Mouse (Mus musculus) limb, embryonic 15.5 days (tissue): ENCODE measurements around the gene Lcor. TPM values are rescaled to one million over a fixed set of nuclear protein-coding genes. Genes with fewer than 3 reads are reported as not detected.

Experiments
- ATAC-seq: fragments of 200-750 bp; cut with Nextera tagmentation; 2 replicates; pipeline ENCODE4 v1.8.0; 2017; ENCODE audit warnings: low read depth, moderate TSS enrichment; ENCODE audit not compliant: insufficient number of reproducible peaks, low FRiP score, low TSS enrichment
- H3K27ac ChIP-seq: fragments of 300-500 bp; sonication (generic); 2 replicates; pipeline ENCODE4 v1.5.1; 2015; ENCODE audit warnings: moderate library complexity, mild to moderate bottlenecking, inconsistent platforms
- H3K27me3 ChIP-seq: fragments of 300-500 bp; sonication (generic); 2 replicates; pipeline ENCODE4 v1.6.1; 2015; ENCODE audit warnings: inconsistent platforms
- H3K36me3 ChIP-seq: fragments of 300-500 bp; sonication (generic); 2 replicates; pipeline ENCODE4 v1.6.1; 2015; ENCODE audit warnings: inconsistent platforms
- H3K4me1 ChIP-seq: fragments of 300-500 bp; sonication (generic); 2 replicates; pipeline ENCODE4 v1.6.1; 2015; ENCODE audit warnings: inconsistent platforms
- H3K4me2 ChIP-seq: fragments of 300-500 bp; sonication (generic); 2 replicates; pipeline ENCODE4 v1.6.1; 2015; ENCODE audit warnings: mild to moderate bottlenecking, inconsistent platforms
- H3K4me3 ChIP-seq: fragments of 300-500 bp; sonication (generic); 2 replicates; pipeline ENCODE4 v1.5.1; 2015; ENCODE audit warnings: mild to moderate bottlenecking, inconsistent platforms
- H3K9ac ChIP-seq: fragments of 300-500 bp; sonication (generic); 2 replicates; pipeline ENCODE4 v1.6.1; 2015; ENCODE audit warnings: inconsistent platforms
- H3K9me3 ChIP-seq: fragments of 300-500 bp; sonication (generic); 2 replicates; pipeline ENCODE4 v1.6.1; 2016; ENCODE audit warnings: inconsistent platforms
- WGBS: fragments of 180-500 bp; shearing (Covaris S2); methylation state at CpG from one replicate; pipeline ENCODE4 v1.1.7; 2015; 5-methylcytosine and 5-hydroxymethylcytosine counted together
- polyA plus RNA-seq: library from polyadenylated mRNA; unstranded; fragments of >200 nt; fragmentation: Nextera tagmentation; extraction: Ambion mirVana; gene quantifications from 2 replicates; pipeline ENCODE4 v1.2.1, GENCODE M21; 2015

Gene Lcor
- polyA plus RNA-seq, 1 experiment from 2014 or later = 8.2 TPM

- no peak overlapping the region for H3K27ac ChIP-seq
- no peaks in the 10 kb centered on the region for H3K36me3 ChIP-seq
- H3K4me2 ChIP-seq = peak overlapping the region; percentile 66
- H3K27me3 ChIP-seq = no peaks in the 10 kb centered on the region
- no peaks in the 10 kb centered on the region for H3K9me3 ChIP-seq
- H3K4me1 ChIP-seq = peaks cover 17% of the 10 kb centered on the region
- no peak overlapping the region for H3K9ac ChIP-seq
- peak overlapping the region; percentile 91 for H3K4me3 ChIP-seq
- WGBS = 9% methylated on average over 15 of the region's 15 CpGs
- ATAC-seq = no peak
These were observed 1.2 kb upstream of the Lcor start for GRCm38 (mm10) chr19:41481030-41481886.

- no peaks in the 10 kb centered on the region for H3K9me3 ChIP-seq
- 4% methylated on average over 6 of the region's 6 CpGs for WGBS
- H3K36me3 ChIP-seq = no peaks in the 10 kb centered on the region
- H3K4me2 ChIP-seq = peak overlapping the region; percentile 66
- H3K27me3 ChIP-seq = no peaks in the 10 kb centered on the region
- peak overlapping the region; percentile 84 for H3K9ac ChIP-seq
- peak overlapping the region; percentile 99 for H3K27ac ChIP-seq
- H3K4me3 ChIP-seq = peak overlapping the region; percentile 91
- peaks cover 18% of the 10 kb centered on the region for H3K4me1 ChIP-seq
- no peak for ATAC-seq
These were observed 599 bp upstream of the Lcor start for GRCm38 (mm10) chr19:41481887-41482189.

GRCm38 (mm10) chr19:41482909-41483444, 540 bp downstream of the Lcor start:
- H3K4me2 ChIP-seq = peak overlapping the region; percentile 82
- H3K4me3 ChIP-seq = peak overlapping the region; percentile 91
- under 1% methylated on average over 75 of the region's 91 CpGs for WGBS
- H3K27ac ChIP-seq = peak overlapping the region; percentile 99
- ATAC-seq = peak; percentile 80
- H3K4me1 ChIP-seq = peaks cover 18% of the 10 kb centered on the region
- H3K9ac ChIP-seq = peak overlapping the region; percentile 84
- H3K9me3 ChIP-seq = no peaks in the 10 kb centered on the region
- H3K36me3 ChIP-seq = no peaks in the 10 kb centered on the region
- H3K27me3 ChIP-seq = no peaks in the 10 kb centered on the region

- no peaks in the 10 kb centered on the region for H3K9me3 ChIP-seq
- no peaks in the 10 kb centered on the region for H3K36me3 ChIP-seq
- H3K9ac ChIP-seq = peak overlapping the region; percentile 84
- H3K4me2 ChIP-seq = peak overlapping the region; percentile 82
- under 1% methylated on average over 29 of the region's 30 CpGs for WGBS
- H3K27ac ChIP-seq = peak overlapping the region; percentile 99
- no peaks in the 10 kb centered on the region for H3K27me3 ChIP-seq
- no peak for ATAC-seq
- H3K4me1 ChIP-seq = peaks cover 18% of the 10 kb centered on the region
- peak overlapping the region; percentile 91 for H3K4me3 ChIP-seq
These were observed 1.1 kb downstream of the Lcor start for GRCm38 (mm10) chr19:41483445-41484040.

- no peaks in the 10 kb centered on the region for H3K36me3 ChIP-seq
- peaks cover 18% of the 10 kb centered on the region for H3K4me1 ChIP-seq
- no peak for ATAC-seq
- no peaks in the 10 kb centered on the region for H3K9me3 ChIP-seq
- H3K27me3 ChIP-seq = no peaks in the 10 kb centered on the region
- 31% methylated on average over 5 of the region's 5 CpGs for WGBS
- no peak overlapping the region for H3K9ac ChIP-seq
- no peak overlapping the region for H3K4me3 ChIP-seq
- no peak overlapping the region for H3K4me2 ChIP-seq
- no peak overlapping the region for H3K27ac ChIP-seq
These were observed 1.9 kb downstream of the Lcor start for GRCm38 (mm10) chr19:41484361-41484760.

GRCm38 (mm10) chr19:41495382-41496032, 13.1 kb downstream of the Lcor start:
- Histone ChIP-seq H3K27ac (no peak overlapping the region), H3K4me1 (no peaks in the 10 kb centered on the region), H3K4me3 (no peak overlapping the region), H3K9ac (no peak overlapping the region), H3K27me3 (no peaks in the 10 kb centered on the region), H3K9me3 (no peaks in the 10 kb centered on the region), H3K36me3 (no peaks in the 10 kb centered on the region), H3K4me2 (no peak overlapping the region)
- no peak for ATAC-seq
- 65% methylated on average over 4 of the region's 4 CpGs for WGBS

GRCm38 (mm10) chr19:41496058-41496457, 13.6 kb downstream of the Lcor start:
- no peak for ATAC-seq

GRCm38 (mm10) chr19:41507872-41508271, 25.4 kb downstream of the Lcor start:
- 96% methylated on average over 8 of the region's 8 CpGs for WGBS
- no peak for ATAC-seq
- Histone ChIP-seq H3K4me1 (no peaks in the 10 kb centered on the region), H3K4me3 (no peak overlapping the region), H3K9ac (no peak overlapping the region), H3K36me3 (no peaks in the 10 kb centered on the region), H3K27ac (no peak overlapping the region), H3K27me3 (no peaks in the 10 kb centered on the region), H3K4me2 (no peak overlapping the region), H3K9me3 (no peaks in the 10 kb centered on the region)

More at GRCm38 (mm10) chr19:41496058-41496457, 13.6 kb downstream of the Lcor start:
- Histone ChIP-seq H3K4me3 (no peak overlapping the region), H3K9ac (no peak overlapping the region), H3K4me1 (no peaks in the 10 kb centered on the region), H3K9me3 (no peaks in the 10 kb centered on the region), H3K27me3 (no peaks in the 10 kb centered on the region), H3K4me2 (no peak overlapping the region), H3K27ac (no peak overlapping the region), H3K36me3 (no peaks in the 10 kb centered on the region)

- Histone ChIP-seq H3K9me3 (no peaks in the 10 kb centered on the region), H3K9ac (no peak overlapping the region), H3K4me3 (no peak overlapping the region), H3K4me2 (no peak overlapping the region), H3K36me3 (no peaks in the 10 kb centered on the region), H3K27me3 (no peaks in the 10 kb centered on the region), H3K4me1 (no peaks in the 10 kb centered on the region), H3K27ac (no peak overlapping the region)
- 89% methylated on average over 1 of the region's 1 CpGs for WGBS
- no peak for ATAC-seq
These were observed 32.4 kb downstream of the Lcor start for GRCm38 (mm10) chr19:41514836-41515235.

GRCm38 (mm10) chr19:41515549-41515948, 33.1 kb downstream of the Lcor start:
- Histone ChIP-seq H3K4me3 (no peak overlapping the region), H3K27ac (no peak overlapping the region), H3K9ac (no peak overlapping the region), H3K9me3 (no peaks in the 10 kb centered on the region), H3K4me2 (no peak overlapping the region), H3K27me3 (no peaks in the 10 kb centered on the region), H3K4me1 (no peaks in the 10 kb centered on the region), H3K36me3 (no peaks in the 10 kb centered on the region)
- 88% methylated on average over 1 of the region's 1 CpGs for whole genome bisulfite sequencing
- no peak for ATAC-seq

- Histone ChIP-seq H3K9ac (no peak overlapping the region), H3K27ac (no peak overlapping the region), H3K4me1 (no peaks in the 10 kb centered on the region), H3K4me3 (no peak overlapping the region), H3K36me3 (no peaks in the 10 kb centered on the region), H3K4me2 (no peak overlapping the region), H3K27me3 (no peaks in the 10 kb centered on the region), H3K9me3 (no peaks in the 10 kb centered on the region)
- no peak for ATAC-seq
- WGBS = 96% methylated on average over 3 of the region's 3 CpGs
These were observed 34.6 kb downstream of the Lcor start for GRCm38 (mm10) chr19:41517006-41517405.

- H3K4me1 ChIP-seq = peaks cover 3% of the 10 kb centered on the region; the same call in 1 of the 2 replicates
- no peak overlapping the region for H3K9ac ChIP-seq
- H3K9me3 ChIP-seq = no peaks in the 10 kb centered on the region
- H3K36me3 ChIP-seq = no peaks in the 10 kb centered on the region
- H3K4me2 ChIP-seq = no peak overlapping the region
- WGBS = 74% methylated on average over 6 of the region's 6 CpGs
- no peak overlapping the region for H3K4me3 ChIP-seq
- no peak for ATAC-seq
- H3K27ac ChIP-seq = no peak overlapping the region
- no peaks in the 10 kb centered on the region for H3K27me3 ChIP-seq
These were observed 36.7 kb downstream of the Lcor start for GRCm38 (mm10) chr19:41519121-41519520.
